Mouse (Mus musculus): ENCODE measurements around the gene Mgst1. TPM values are rescaled to one million over a fixed set of nuclear protein-coding genes. Genes with fewer than 3 reads are reported as not detected.

Mgst1 gene
- polyA plus RNA-seq, 1 experiment from 2014 or later, result 1,107 TPM

GRCm38 (mm10) chr6:138143450-138143849 is 3.3 kb downstream of the Mgst1 start:
- TF ChIP-seq CTCF (IDR thresholded peaks at IDR 0.05), result no peak
- peak; percentile 33; the same call in 1 of the 2 replicates for TF ChIP-seq EP300 (IDR thresholded peaks at IDR 0.05)
- Histone ChIP-seq H3K9me3 (ENCODE audit: low read length) (no peaks in the 10 kb centered on the region), H3K27me3 (replicated peaks; ENCODE audit: insufficient read depth, low read length) (no peaks in the 10 kb centered on the region), H3K4me1 (ENCODE audit: insufficient read depth, low read depth, low read length) (peaks cover 16% of the 10 kb centered on the region; the same call in 1 of the 2 replicates), H3K27ac (ENCODE audit: low read length) (0 out of 2 replicates have a peak overlapping the region, but pooled peaks have one; percentile 14), H3K4me2 (replicated peaks; ENCODE audit: low read depth, low read length) (peak overlapping the region; percentile 77; the same call in 1 of the 2 replicates), H3K36me3 (ENCODE audit: insufficient read depth, low read length) (no peaks in the 10 kb centered on the region), H3K4me3 (ENCODE audit: low read depth, low read length) (no peak overlapping the region), H3K9ac (replicated peaks; ENCODE audit: low read depth) (no peak overlapping the region)
- ATAC-seq (peak; percentile 56), DNase-seq (ENCODE audit: low spot score) (peak; percentile 84)
- 44% methylated on average over 3 of the region's 3 CpGs for WGBS

GRCm38 (mm10) chr6:138153111-138153510 is 13.0 kb downstream of the Mgst1 start:
- Histone ChIP-seq H3K9me3 (ENCODE audit: low read length) (no peaks in the 10 kb centered on the region), H3K27me3 (replicated peaks; ENCODE audit: insufficient read depth, low read length) (no peaks in the 10 kb centered on the region), H3K4me1 (ENCODE audit: insufficient read depth, low read depth, low read length) (no peaks in the 10 kb centered on the region), H3K4me3 (ENCODE audit: low read depth, low read length) (no peak overlapping the region), H3K9ac (replicated peaks; ENCODE audit: low read depth) (no peak overlapping the region), H3K27ac (ENCODE audit: low read length) (no peak overlapping the region), H3K4me2 (replicated peaks; ENCODE audit: low read depth, low read length) (no peak overlapping the region), H3K36me3 (ENCODE audit: insufficient read depth, low read length) (peaks cover 5% of the 10 kb centered on the region; the same call in 1 of the 2 replicates)
- peak; percentile 95 for TF ChIP-seq CTCF (IDR thresholded peaks at IDR 0.05)
- no peak for TF ChIP-seq EP300 (IDR thresholded peaks at IDR 0.05)
- DNase-seq (ENCODE audit: low spot score) (peak; percentile 69), ATAC-seq (no peak; the same call in 1 of the 2 replicates)
- WGBS, result 14% methylated on average over 5 of the region's 5 CpGs

DNA sequence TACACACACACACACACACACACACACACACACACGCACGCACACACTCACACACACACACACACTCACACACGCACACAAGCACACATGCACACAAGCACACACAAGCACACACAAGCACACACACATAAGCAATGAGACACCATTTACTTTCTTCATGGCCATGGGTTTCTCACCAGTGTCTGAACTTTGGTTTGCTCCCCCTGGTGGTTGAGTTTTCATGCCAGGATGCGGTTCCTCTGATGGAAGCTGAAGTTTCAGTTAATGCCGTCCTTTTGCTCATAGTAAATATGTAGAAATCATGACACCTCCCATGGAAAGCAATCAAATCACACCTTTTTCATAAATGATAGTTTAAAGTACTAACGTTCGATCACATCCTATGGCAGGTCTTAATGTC is 23.8 kb downstream of the Mgst1 start:
- no peak for TF ChIP-seq EP300 (IDR thresholded peaks at IDR 0.05)
- peak; percentile 78 for TF ChIP-seq CTCF (IDR thresholded peaks at IDR 0.05)
- DNase-seq (ENCODE audit: low spot score) (peak; percentile 49), ATAC-seq (no peak)
- Histone ChIP-seq H3K4me1 (ENCODE audit: insufficient read depth, low read depth, low read length) (no peaks in the 10 kb centered on the region), H3K9me3 (ENCODE audit: low read length) (no peaks in the 10 kb centered on the region), H3K9ac (replicated peaks; ENCODE audit: low read depth) (no peak overlapping the region), H3K4me2 (replicated peaks; ENCODE audit: low read depth, low read length) (no peak overlapping the region), H3K27ac (ENCODE audit: low read length) (no peak overlapping the region), H3K36me3 (ENCODE audit: insufficient read depth, low read length) (no peaks in the 10 kb centered on the region), H3K27me3 (replicated peaks; ENCODE audit: insufficient read depth, low read length) (no peaks in the 10 kb centered on the region), H3K4me3 (ENCODE audit: low read depth, low read length) (no peak overlapping the region)
- WGBS, result 74% methylated on average over 7 of the region's 7 CpGs

GRCm38 (mm10) chr6:138171480-138172224 is 31.5 kb downstream of the Mgst1 start:
- Histone ChIP-seq H3K36me3 (ENCODE audit: insufficient read depth, low read length) (no peaks in the 10 kb centered on the region), H3K4me3 (ENCODE audit: low read depth, low read length) (no peak overlapping the region), H3K4me1 (ENCODE audit: insufficient read depth, low read depth, low read length) (no peaks in the 10 kb centered on the region), H3K27me3 (replicated peaks; ENCODE audit: insufficient read depth, low read length) (no peaks in the 10 kb centered on the region), H3K9me3 (ENCODE audit: low read length) (no peaks in the 10 kb centered on the region), H3K27ac (ENCODE audit: low read length) (no peak overlapping the region), H3K9ac (replicated peaks; ENCODE audit: low read depth) (no peak overlapping the region), H3K4me2 (replicated peaks; ENCODE audit: low read depth, low read length) (no peak overlapping the region)
- WGBS, result 48% methylated on average over 15 of the region's 15 CpGs
- DNase-seq (ENCODE audit: low spot score) (peak; percentile 64), ATAC-seq (peak; percentile 72)
- TF ChIP-seq EP300 (IDR thresholded peaks at IDR 0.05) (no peak), CTCF (IDR thresholded peaks at IDR 0.05) (peak; percentile 72)

Other genes starting within 250 kb of the Mgst1 start
- not detected in 2 replicates for gene Slc15a5, start 60.4 kb upstream of the Mgst1 start, polyA plus RNA-seq (2015; fragmentation: Nextera tagmentation; extraction: Ambion mirVana)

Data from lung, postnatal 0 days (tissue).